Mouse (Mus musculus) embryonic facial prominence, embryonic 13.5 days (tissue): Measurements from ENCODE around the gene Ublcp1. TPM values are rescaled to one million over a fixed set of nuclear protein-coding genes. Genes with fewer than 3 reads are reported as not detected.

ENCODE experiments used
- ATAC-seq: fragments of 200-750 bp; cut with Nextera tagmentation; 2 replicates; pipeline ENCODE4 v1.8.0; 2017; ENCODE audit warnings: low read depth; ENCODE audit not compliant: insufficient number of reproducible peaks, insufficient read depth, low FRiP score, low TSS enrichment
- H3K27ac ChIP-seq: fragments of 300-500 bp; sonication (generic); 2 replicates; pipeline ENCODE4 v1.5.1; 2015; ENCODE audit warnings: moderate library complexity, mild to moderate bottlenecking, inconsistent platforms
- H3K27me3 ChIP-seq: fragments of 300-500 bp; sonication (generic); 2 replicates; pipeline ENCODE4 v1.6.1; 2015; ENCODE audit warnings: mild to moderate bottlenecking, inconsistent platforms
- H3K36me3 ChIP-seq: fragments of 300-500 bp; sonication (generic); 2 replicates; pipeline ENCODE4 v1.6.1; 2015; ENCODE audit warnings: mild to moderate bottlenecking, inconsistent platforms
- H3K4me1 ChIP-seq: fragments of 300-500 bp; sonication (generic); 2 replicates; pipeline ENCODE4 v1.6.1; 2015; ENCODE audit warnings: inconsistent platforms
- H3K4me2 ChIP-seq: fragments of 300-500 bp; sonication (generic); 2 replicates; pipeline ENCODE4 v1.6.1; 2015; ENCODE audit warnings: moderate library complexity, mild to moderate bottlenecking, inconsistent platforms
- H3K4me3 ChIP-seq: fragments of 300-500 bp; sonication (generic); 2 replicates; pipeline ENCODE4 v1.5.1; 2015; ENCODE audit warnings: mild to moderate bottlenecking, inconsistent platforms
- H3K9ac ChIP-seq: fragments of 300-500 bp; sonication (generic); 2 replicates; pipeline ENCODE4 v1.6.1; 2015; ENCODE audit warnings: mild to moderate bottlenecking, inconsistent platforms
- H3K9me3 ChIP-seq: fragments of 300-500 bp; sonication (generic); 2 replicates; pipeline ENCODE4 v1.6.1; 2016; ENCODE audit warnings: inconsistent platforms
- WGBS: fragments of 180-500 bp; shearing (Covaris S2); methylation state at CpG from one replicate; pipeline ENCODE4 v1.1.7; 2015; ENCODE audit warnings: mixed read lengths; 5-methylcytosine and 5-hydroxymethylcytosine counted together
- polyA plus RNA-seq: library from polyadenylated mRNA; unstranded; fragments of >200 nt; fragmentation: Nextera tagmentation; extraction: Ambion mirVana; gene quantifications from 2 replicates; pipeline ENCODE4 v1.2.1, GENCODE M21; 2015

The Ublcp1 gene
- polyA plus RNA-seq, 1 experiment from 2014 or later = 72.8 TPM

GRCm38 (mm10) chr11:44437786-44438185 lies 32.5 kb downstream of the Ublcp1 start:
- no peak for ATAC-seq
- H3K9ac ChIP-seq = no peak overlapping the region
- no peak overlapping the region for H3K4me3 ChIP-seq
- no peaks in the 10 kb centered on the region for H3K4me1 ChIP-seq
- WGBS = 92% methylated on average over 6 of the region's 6 CpGs
- no peaks in the 10 kb centered on the region for H3K27me3 ChIP-seq
- no peak overlapping the region for H3K27ac ChIP-seq
- no peak overlapping the region for H3K4me2 ChIP-seq
- no peaks in the 10 kb centered on the region for H3K36me3 ChIP-seq
- no peaks in the 10 kb centered on the region for H3K9me3 ChIP-seq

DNA sequence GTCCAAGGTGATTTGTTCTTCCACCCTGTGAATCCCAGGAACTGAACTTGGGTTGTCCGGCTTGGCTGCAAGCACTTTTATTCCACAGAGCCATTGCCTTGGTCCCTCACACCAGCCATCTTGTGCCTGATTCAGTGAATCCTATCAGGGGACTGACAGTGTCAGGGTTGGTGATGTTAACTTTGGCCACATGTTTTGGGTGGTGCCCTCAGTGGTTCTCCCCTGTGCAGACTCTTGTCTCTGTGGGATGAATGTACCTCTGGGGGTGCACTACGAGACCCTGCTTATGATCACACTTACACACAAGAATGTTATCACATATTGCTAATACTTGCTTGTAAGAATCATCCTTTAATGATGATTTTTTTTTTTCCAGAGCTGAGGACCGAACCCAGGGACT lies 40.3 kb downstream of the Ublcp1 start:
- Histone ChIP-seq H3K9ac (no peak overlapping the region), H3K4me2 (no peak overlapping the region), H3K9me3 (no peaks in the 10 kb centered on the region), H3K36me3 (no peaks in the 10 kb centered on the region), H3K4me1 (no peaks in the 10 kb centered on the region), H3K4me3 (no peak overlapping the region), H3K27me3 (no peaks in the 10 kb centered on the region), H3K27ac (no peak overlapping the region)
- WGBS = 88% methylated on average over 3 of the region's 3 CpGs
- no peak for ATAC-seq

GRCm38 (mm10) chr11:44427951-44428350 lies 42.3 kb downstream of the Ublcp1 start:
- WGBS = 75% methylated on average over 2 of the region's 2 CpGs

DNA sequence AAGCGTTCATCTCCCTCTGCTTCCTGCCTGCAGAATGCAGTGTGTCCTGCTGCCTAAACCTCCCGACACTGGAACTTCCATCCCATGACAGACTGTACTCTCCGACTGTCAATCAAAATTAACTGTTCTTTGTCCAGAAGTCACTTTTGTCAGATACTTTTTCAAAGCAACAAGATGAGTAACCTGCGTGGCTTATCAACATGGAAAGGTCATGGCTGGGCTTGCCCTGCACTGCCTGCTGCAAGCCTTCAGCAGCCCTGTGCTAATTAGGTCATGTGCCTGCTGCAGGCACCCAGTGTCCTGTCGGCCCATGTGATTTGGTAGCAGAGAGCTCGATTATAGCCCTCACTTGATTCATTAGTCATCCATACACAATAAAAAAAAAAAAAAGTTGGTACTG lies 44.7 kb downstream of the Ublcp1 start:
- no peak overlapping the region for H3K27ac ChIP-seq
- WGBS = 76% methylated on average over 6 of the region's 6 CpGs
- H3K9ac ChIP-seq = no peak overlapping the region
- no peaks in the 10 kb centered on the region for H3K36me3 ChIP-seq
- H3K4me3 ChIP-seq = no peak overlapping the region
- H3K9me3 ChIP-seq = no peaks in the 10 kb centered on the region
- no peak overlapping the region for H3K4me2 ChIP-seq
- no peaks in the 10 kb centered on the region for H3K27me3 ChIP-seq
- ATAC-seq = no peak
- no peaks in the 10 kb centered on the region for H3K4me1 ChIP-seq

More at GRCm38 (mm10) chr11:44427951-44428350, 42.3 kb downstream of the Ublcp1 start:
- no peaks in the 10 kb centered on the region for H3K27me3 ChIP-seq
- H3K27ac ChIP-seq = no peak overlapping the region
- H3K4me3 ChIP-seq = no peak overlapping the region
- no peak for ATAC-seq
- H3K36me3 ChIP-seq = no peaks in the 10 kb centered on the region
- no peak overlapping the region for H3K4me2 ChIP-seq
- no peak overlapping the region for H3K9ac ChIP-seq
- H3K4me1 ChIP-seq = no peaks in the 10 kb centered on the region
- H3K9me3 ChIP-seq = no peaks in the 10 kb centered on the region

DNA sequence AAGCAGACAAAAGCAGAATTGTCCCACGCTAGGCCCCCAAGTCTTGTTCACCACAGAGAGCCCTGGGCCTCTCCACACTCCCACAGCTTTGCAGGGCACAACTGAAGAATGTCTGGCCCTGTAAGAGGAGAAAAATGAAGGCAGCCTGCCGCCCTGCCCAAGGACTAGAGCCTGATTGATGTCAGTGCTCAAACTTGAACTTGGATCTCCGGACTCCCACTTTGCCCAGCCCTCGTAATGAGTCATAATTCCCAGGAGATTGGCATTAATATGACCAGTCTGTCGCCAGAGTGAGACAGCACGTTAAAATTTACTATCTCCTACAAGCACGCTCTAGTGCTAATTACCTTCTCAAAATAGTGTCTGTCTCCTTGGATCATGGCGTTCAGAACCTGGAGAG lies 45.3 kb downstream of the Ublcp1 start:
- no peak overlapping the region for H3K9ac ChIP-seq
- 82% methylated on average over 8 of the region's 8 CpGs for WGBS
- no peak overlapping the region for H3K4me2 ChIP-seq
- H3K4me3 ChIP-seq = no peak overlapping the region
- no peak for ATAC-seq
- no peaks in the 10 kb centered on the region for H3K27me3 ChIP-seq
- H3K36me3 ChIP-seq = no peaks in the 10 kb centered on the region
- no peaks in the 10 kb centered on the region for H3K9me3 ChIP-seq
- no peak overlapping the region for H3K27ac ChIP-seq
- H3K4me1 ChIP-seq = no peaks in the 10 kb centered on the region

DNA sequence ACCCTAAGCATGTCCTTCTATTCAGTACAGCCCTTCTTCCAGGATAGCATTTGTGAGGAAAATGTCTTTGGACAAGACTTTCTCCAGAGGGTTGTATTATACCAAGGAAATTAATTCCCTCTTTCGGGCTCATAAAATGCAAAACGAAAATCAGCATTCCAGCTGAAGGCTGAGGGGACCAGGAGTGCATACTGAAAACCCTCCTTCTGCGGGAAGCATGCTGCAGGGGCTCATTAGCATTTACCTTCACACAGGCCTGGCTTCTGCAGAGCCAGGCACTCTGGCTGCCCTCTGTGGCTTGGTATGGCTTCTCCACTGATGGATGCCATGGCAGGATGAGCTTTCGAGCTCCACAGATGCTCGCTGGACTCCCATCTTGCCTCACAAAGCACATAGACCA lies 46.3 kb downstream of the Ublcp1 start:
- WGBS = 66% methylated on average over 5 of the region's 5 CpGs
- Histone ChIP-seq H3K4me2 (no peak overlapping the region), H3K27ac (no peak overlapping the region), H3K27me3 (no peaks in the 10 kb centered on the region), H3K4me3 (no peak overlapping the region), H3K9me3 (no peaks in the 10 kb centered on the region), H3K9ac (no peak overlapping the region), H3K36me3 (no peaks in the 10 kb centered on the region), H3K4me1 (no peaks in the 10 kb centered on the region)
- no peak for ATAC-seq

DNA sequence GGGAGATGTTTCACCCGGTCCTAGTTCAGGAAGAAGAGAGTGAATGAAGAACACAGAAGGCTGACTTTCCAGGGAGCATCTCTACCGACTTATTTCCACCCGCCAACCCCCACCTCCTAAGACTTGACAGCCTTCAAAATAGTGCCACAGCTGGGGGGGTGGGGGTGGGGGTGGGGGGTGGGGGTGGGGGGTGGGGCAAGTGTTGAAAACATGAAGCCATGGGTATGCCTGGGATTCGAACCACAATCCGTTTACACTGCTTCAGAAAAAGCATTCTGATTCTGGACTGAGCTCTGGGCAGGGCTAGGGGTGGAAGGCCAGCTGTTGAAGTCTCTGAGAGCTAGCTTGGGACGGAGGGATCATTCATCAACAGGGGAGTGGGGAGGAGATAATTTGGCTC lies 47.0 kb downstream of the Ublcp1 start:
- Histone ChIP-seq H3K27ac (no peak overlapping the region), H3K27me3 (no peaks in the 10 kb centered on the region), H3K4me2 (no peak overlapping the region), H3K4me3 (no peak overlapping the region), H3K9ac (no peak overlapping the region), H3K4me1 (no peaks in the 10 kb centered on the region), H3K9me3 (no peaks in the 10 kb centered on the region), H3K36me3 (no peaks in the 10 kb centered on the region)
- WGBS = 53% methylated on average over 6 of the region's 6 CpGs
- no peak for ATAC-seq

DNA sequence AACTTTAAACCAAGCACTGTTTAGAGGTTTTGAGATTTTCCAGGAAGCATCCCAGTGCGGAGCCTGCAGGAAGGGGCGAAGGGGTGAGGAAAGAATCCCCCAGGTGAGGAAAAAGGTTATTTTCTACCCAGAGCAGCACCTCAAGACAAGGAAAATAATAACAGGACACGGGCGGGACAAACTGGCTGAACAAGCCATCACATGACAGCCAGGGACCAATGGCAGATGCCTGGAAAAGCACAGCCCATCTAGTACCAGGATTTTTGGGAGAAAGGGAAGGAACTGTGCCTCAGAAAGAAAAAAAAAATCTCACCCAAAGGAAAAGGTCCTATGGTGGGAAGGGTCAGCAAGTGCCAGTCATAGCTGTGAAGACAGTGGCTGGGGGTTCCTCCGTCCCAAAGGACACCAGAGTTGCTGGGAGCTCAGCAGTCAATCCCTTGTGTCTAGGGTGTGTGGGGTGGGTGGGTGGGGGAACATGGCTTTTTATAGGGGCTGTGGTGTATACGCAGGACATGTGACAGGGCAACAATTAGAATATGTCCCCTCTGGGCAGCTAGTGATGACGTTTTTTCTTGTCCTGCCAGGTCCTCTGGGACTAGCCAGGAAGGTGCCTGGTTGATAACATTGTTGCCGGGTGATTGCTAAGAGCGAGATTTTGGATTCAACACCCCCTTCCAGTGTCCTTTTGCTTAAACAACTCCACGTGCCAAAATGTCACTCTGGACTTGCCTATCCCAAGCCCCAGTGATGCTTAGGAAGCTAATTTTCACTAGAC lies 47.8 kb downstream of the Ublcp1 start:
- Histone ChIP-seq H3K27ac (no peak overlapping the region), H3K4me3 (no peak overlapping the region), H3K9ac (no peak overlapping the region), H3K4me1 (no peaks in the 10 kb centered on the region), H3K27me3 (no peaks in the 10 kb centered on the region), H3K36me3 (no peaks in the 10 kb centered on the region), H3K9me3 (no peaks in the 10 kb centered on the region), H3K4me2 (no peak overlapping the region)
- no peak for ATAC-seq
- 67% methylated on average over 10 of the region's 10 CpGs for WGBS

GRCm38 (mm10) chr11:44417403-44417802 lies 52.9 kb downstream of the Ublcp1 start:
- H3K4me3 ChIP-seq = no peak overlapping the region
- no peak overlapping the region for H3K9ac ChIP-seq
- no peaks in the 10 kb centered on the region for H3K36me3 ChIP-seq
- H3K27ac ChIP-seq = no peak overlapping the region
- no peak overlapping the region for H3K4me2 ChIP-seq
- H3K4me1 ChIP-seq = no peaks in the 10 kb centered on the region
- H3K27me3 ChIP-seq = no peaks in the 10 kb centered on the region
- no peaks in the 10 kb centered on the region for H3K9me3 ChIP-seq
- WGBS = 79% methylated on average over 1 of the region's 1 CpGs
- ATAC-seq = no peak

- H3K36me3 ChIP-seq = no peaks in the 10 kb centered on the region
- H3K4me1 ChIP-seq = no peaks in the 10 kb centered on the region
- H3K27me3 ChIP-seq = no peaks in the 10 kb centered on the region
- no peaks in the 10 kb centered on the region for H3K9me3 ChIP-seq
- no peak for ATAC-seq
- H3K9ac ChIP-seq = no peak overlapping the region
- 84% methylated on average over 3 of the region's 3 CpGs for WGBS
- H3K4me3 ChIP-seq = no peak overlapping the region
- no peak overlapping the region for H3K4me2 ChIP-seq
- H3K27ac ChIP-seq = no peak overlapping the region
Measured at GRCm38 (mm10) chr11:44414605-44415004, 55.7 kb downstream of the Ublcp1 start.

DNA sequence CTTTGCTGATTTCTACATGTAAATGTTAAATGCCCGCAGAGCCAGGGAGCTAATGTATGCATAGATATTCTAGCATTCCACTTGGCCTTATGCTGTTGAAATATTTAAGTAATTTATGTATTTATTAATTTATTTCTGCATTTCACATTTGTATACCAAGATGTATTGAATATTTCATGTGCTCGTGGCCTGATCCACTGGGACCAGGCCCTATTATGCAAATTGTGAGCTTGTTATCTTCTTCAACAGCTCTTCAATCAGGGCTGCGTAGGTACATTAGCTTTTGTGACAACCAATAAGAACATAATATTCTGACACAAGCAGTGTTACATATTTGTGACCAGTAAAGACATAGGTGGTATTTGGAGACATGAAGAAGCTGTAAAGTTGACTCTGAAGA lies 56.9 kb downstream of the Ublcp1 start:
- no peaks in the 10 kb centered on the region for H3K4me1 ChIP-seq

DNA sequence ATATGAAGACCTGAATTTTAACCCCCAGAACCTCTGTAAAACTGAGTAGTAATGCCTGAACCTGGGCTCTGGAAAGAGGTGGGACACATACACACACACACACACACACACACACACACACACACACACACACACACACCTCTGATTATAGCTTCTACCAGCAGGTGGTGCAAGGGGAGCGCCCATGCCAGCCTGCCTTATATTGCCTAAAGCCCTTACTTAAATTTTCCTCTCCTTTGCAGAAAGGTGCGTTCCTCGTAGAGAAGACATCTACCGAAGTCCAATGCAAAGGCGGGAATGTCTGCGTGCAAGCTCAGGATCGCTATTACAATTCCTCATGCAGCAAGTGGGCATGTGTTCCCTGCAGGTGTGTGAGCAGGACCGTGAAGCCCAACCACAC lies 58.0 kb downstream of the Ublcp1 start:
- no peak for ATAC-seq
- Histone ChIP-seq H3K4me3 (no peak overlapping the region), H3K27ac (no peak overlapping the region), H3K27me3 (no peaks in the 10 kb centered on the region), H3K36me3 (no peaks in the 10 kb centered on the region), H3K9me3 (no peaks in the 10 kb centered on the region), H3K4me1 (no peaks in the 10 kb centered on the region), H3K4me2 (no peak overlapping the region), H3K9ac (no peak overlapping the region)
- 79% methylated on average over 8 of the region's 8 CpGs for WGBS

More for the DNA sequence above, 56.9 kb downstream of the Ublcp1 start:
- no peaks in the 10 kb centered on the region for H3K36me3 ChIP-seq
- WGBS = 86% methylated on average over 3 of the region's 3 CpGs
- H3K4me3 ChIP-seq = no peak overlapping the region
- no peak overlapping the region for H3K9ac ChIP-seq
- no peaks in the 10 kb centered on the region for H3K9me3 ChIP-seq
- no peak overlapping the region for H3K27ac ChIP-seq
- no peaks in the 10 kb centered on the region for H3K27me3 ChIP-seq
- no peak overlapping the region for H3K4me2 ChIP-seq
- no peak for ATAC-seq
